Mouse (Mus musculus) C2C12 (cell line): ENCODE results near the gene Ccr1.

Experiments
- CEBPB ChIP-seq: IDR thresholded peaks from one replicate; pipeline ENCODE4 v1.6.1; 2011; ENCODE audit warnings: low read depth, mild to moderate bottlenecking, control low read depth, moderate library complexity
- CTCF ChIP-seq: IDR thresholded peaks from one replicate; pipeline ENCODE4 v1.5.1; 2011; ENCODE audit not compliant: control insufficient read depth, insufficient read depth, insufficient read length
- FOSL1 ChIP-seq: IDR thresholded peaks from one replicate; pipeline ENCODE4 v1.8.0; 2011; ENCODE audit warnings: mild to moderate bottlenecking, low read length; ENCODE audit not compliant: poor library complexity, insufficient read depth, severe bottlenecking
- MAX ChIP-seq: IDR thresholded peaks from one replicate; pipeline ENCODE4 v1.6.1; 2011; ENCODE audit warnings: mild to moderate bottlenecking, control low read depth
- MYOD1 ChIP-seq: IDR thresholded peaks from one replicate; pipeline ENCODE4 v1.6.1; 2011; ENCODE audit warnings: low read depth; ENCODE audit not compliant: control insufficient read depth, insufficient read length
- MYOG ChIP-seq: IDR thresholded peaks from one replicate; pipeline ENCODE4 v1.6.1; 2011; ENCODE audit not compliant: control insufficient read depth, insufficient read length; ENCODE audit errors: extremely low read depth
- USF1 ChIP-seq: IDR thresholded peaks from one replicate; pipeline ENCODE4 v1.6.1; 2011; ENCODE audit warnings: low read depth, mild to moderate bottlenecking, control low read depth, moderate library complexity

GRCm38 (mm10) chr9:123982720-123983119 is 14.2 kb upstream of the Ccr1 start:
- TF ChIP-seq CTCF (no peak), CEBPB (no peak), MAX (no peak), MYOG (no peak), MYOD1 (no peak), USF1 (no peak), FOSL1 (no peak)
